Mouse (Mus musculus): ENCODE results near the gene Dtl.
"Not testable (repeated sequence)": the region's sequence is repeated elsewhere in the genome, so short reads cannot be mapped to it uniquely, and the experiment has no call there.

Dtl gene

GRCm38 (mm10) chr1:191519329-191520066 is 55.8 kb downstream of the Dtl start:
- in situ Hi-C loops (cut with MboI, MseI) = no loop called here

GRCm38 (mm10) chr1:191518911-191519310 is 56.4 kb downstream of the Dtl start:
- in situ Hi-C loops (cut with MboI, MseI) = no loop called here

DNA sequence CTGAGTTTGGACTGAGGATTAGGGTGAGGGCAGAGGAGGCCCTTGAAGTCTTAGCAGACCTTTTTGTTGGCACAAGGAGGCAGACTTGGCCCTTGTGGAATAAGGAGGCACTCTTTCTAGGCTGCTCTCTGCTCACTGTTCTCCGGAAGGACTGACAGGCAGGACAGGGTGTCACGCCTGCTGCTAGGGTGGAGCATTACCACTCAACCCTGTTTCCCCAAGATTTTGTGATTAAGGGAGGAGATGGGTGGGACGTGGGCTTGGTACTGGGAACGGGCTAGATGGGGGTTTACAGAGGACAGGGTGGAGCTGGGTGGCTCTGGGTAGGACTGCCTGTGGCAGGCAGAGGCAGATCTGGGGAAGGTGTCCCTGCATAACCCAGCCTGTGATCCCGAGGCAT is 57.4 kb downstream of the Dtl start:
- in situ Hi-C loops (cut with MboI, MseI) = no loop called here

- in situ Hi-C loops (cut with MboI, MseI) = no loop called here
These were observed 58.3 kb downstream of the Dtl start for GRCm38 (mm10) chr1:191517056-191517455.

GRCm38 (mm10) chr1:191516351-191516750 is 59.0 kb downstream of the Dtl start:
- in situ Hi-C loops (cut with MboI, MseI) = not testable (repeated sequence)

DNA sequence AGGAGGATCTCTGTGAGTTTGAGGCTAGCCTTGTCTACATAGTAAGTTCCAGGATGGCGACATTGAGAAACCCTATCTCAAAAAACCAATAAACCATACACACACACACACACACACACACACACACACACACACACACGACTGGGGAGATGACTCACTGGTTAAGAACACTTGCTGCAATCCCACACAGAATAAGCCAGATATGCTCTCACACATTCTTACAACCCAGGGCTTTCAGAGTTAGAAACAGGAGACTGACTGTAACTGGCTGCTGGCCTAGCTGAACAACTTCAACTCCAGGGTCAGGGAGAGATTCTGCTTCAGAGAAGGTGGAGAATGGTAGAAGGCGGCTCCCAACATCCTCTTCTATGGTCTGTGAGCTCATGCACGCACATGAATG is 62.1 kb downstream of the Dtl start:
- in situ Hi-C loops (cut with MboI, MseI) = no loop called here

- in situ Hi-C loops (cut with MboI, MseI) = no loop called here
These were observed 63.0 kb downstream of the Dtl start for GRCm38 (mm10) chr1:191512383-191512782.

GRCm38 (mm10) chr1:191511503-191511902 is 63.8 kb downstream of the Dtl start:
- in situ Hi-C loops (cut with MboI, MseI) = no loop called here

DNA sequence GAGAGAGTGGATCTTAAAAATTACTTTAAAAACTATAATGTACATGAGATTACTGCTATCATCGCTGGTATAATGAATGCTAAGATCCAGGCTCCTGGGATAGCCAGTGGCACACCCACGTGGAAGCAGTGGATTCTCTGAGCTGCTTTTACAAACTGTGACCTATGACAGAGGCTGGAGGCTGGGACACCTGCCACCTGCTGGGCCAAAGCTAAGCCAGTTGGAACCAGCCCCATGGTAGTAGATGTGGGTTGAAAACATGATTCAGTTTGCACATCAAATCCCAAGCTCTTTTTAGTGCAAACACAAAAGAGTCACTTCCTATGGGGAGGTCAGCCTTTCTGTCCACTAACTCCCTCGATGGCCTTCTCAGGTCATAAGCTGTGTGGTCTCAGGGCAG is 65.5 kb downstream of the Dtl start:
- in situ Hi-C loops (cut with MboI, MseI) = no loop called here

GRCm38 (mm10) chr1:191509131-191509530 is 66.2 kb downstream of the Dtl start:
- in situ Hi-C loops (cut with MboI, MseI) = no loop called here

GRCm38 (mm10) chr1:191506791-191507190 is 68.6 kb downstream of the Dtl start:
- in situ Hi-C loops (cut with MboI, MseI) = no loop called here

DNA sequence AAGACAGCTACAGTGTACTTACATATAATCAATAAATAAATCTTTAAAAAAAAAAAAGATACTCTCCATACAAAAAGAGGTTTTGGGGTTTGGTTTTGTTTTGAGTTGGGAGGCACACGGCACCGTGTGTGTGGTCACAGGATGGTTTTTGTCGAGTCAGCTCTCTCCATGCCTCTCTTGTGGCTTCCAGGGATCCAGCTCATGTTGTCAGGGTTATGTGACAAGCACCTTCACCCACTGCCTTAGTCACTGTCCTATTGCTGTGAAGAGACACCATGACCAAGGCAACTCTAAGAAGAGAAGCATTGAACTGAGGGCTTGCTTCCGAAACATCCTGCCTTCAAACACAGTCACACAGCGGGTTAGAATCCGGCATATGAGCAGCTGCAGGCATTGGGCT is 75.7 kb downstream of the Dtl start:
- in situ Hi-C loops (cut with MboI, MseI) = no loop called here

DNA sequence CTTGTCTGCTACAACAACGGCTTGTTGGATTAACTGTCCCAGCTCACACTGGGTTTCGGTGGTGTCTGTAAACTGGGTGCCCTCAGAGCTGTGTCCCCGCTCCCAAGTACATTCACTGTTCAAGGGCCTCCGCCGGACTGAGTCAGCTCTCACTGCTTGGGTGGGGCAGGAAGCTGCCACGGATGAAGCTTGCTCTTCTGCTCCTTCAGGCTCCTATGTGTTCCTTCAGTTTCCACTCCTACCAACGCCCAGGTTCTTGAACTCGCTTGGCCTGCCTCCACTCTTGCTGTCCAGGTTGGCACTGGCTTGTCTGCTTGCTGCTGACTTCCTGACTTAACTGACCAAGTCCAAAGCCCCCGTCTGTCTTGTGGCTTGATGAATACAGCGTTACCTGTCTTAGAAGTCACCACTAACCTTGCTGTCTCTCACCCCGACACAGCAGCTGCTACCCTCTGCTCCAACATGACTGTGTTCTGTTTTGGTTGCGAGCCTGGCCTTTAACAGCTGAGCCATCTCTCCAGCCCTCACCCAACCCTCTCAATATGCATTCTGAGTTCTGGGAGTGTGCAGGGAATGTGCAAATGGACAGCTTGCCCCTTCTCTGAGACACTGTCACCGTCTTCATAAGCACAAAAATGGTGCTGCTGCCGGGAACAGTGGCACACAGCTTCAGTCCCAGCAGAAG is 76.9 kb downstream of the Dtl start:
- in situ Hi-C loops (cut with MboI, MseI) = no loop called here

- in situ Hi-C loops (cut with MboI, MseI) = no loop called here
These were observed 78.7 kb downstream of the Dtl start for GRCm38 (mm10) chr1:191496676-191497075.

DNA sequence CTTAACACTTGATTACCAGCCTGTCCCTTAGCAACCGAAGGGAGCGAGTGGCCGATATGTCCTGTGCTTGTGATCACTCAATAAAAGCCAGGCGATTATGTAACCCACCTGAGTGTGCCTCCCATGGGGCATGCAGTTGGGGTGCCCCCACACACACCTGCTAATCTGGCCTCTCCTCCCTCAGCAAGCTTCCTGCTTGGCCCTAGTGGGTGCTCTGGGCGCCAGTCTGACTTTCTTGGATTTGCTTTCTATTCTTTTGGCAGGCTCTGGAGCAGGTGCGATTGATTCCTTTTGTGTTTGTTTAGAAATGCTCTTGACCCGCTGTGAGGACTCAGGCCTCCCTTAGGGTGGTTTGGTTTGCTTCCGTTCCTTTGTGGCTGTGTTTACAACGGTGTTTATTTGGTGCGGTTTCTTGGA is 80.3 kb downstream of the Dtl start:
- in situ Hi-C loops (cut with MboI, MseI) = no loop called here

GRCm38 (mm10) chr1:191494303-191494655 is 81.1 kb downstream of the Dtl start:
- in situ Hi-C loops (cut with MboI, MseI) = no loop called here

DNA sequence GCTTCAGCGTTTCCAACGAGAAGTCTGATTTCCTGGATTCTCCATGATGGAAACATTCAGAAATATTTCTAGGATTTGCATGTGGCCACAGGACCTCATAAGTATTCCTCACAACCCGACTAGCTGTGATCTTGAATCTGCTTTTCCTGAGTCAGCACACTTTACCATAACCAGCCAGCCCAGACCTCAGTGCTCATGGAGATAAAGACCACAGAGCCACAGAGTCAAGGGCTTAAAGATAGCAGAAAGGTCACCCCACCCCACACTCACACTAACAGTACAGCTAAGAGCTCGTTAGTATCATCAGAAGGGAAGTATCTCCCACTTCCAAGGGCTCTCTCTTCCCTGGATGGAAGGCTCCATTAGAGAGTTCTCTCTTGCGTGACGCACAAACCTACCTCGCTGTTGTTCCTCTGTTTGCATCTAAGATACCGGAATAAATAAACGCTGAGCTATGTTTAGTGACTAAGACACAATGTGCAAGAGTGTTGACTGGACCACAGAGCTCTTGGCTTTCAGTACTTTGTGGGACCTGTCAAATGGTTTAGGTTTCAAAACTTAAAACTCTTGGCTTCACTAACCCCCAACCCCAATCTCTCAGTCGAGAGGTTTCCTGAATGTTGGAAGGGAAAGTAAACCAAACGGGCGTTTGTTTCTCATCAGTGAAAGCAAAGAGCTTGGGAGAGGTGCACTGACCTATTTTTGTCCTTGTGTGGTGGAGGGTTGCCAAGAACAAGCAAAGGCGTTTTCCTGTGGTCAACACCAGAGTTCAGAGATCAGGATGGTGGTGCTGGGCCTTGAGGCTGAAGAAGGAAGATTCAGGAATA is 81.7 kb downstream of the Dtl start:
- in situ Hi-C loops (cut with MboI, MseI) = no loop called here

- in situ Hi-C loops (cut with MboI, MseI) = no loop called here
These were observed 84.9 kb downstream of the Dtl start for GRCm38 (mm10) chr1:191490446-191490845.

Measured in regulatory T cell (primary cell).